Mouse (Mus musculus): ENCODE results near the gene Cnga3. TPM values are rescaled to one million over a fixed set of nuclear protein-coding genes. Genes with fewer than 3 reads are reported as not detected.

The Cnga3 gene
- polyA plus RNA-seq (2015; fragmentation: Nextera tagmentation; extraction: Ambion mirVana): not detected in 2 replicates

GRCm38 (mm10) chr1:37214144-37214543 is at the start of gene Cnga3:
Gene Cnga3 (plus strand): TSS chr1:37214434.

GRCm38 (mm10) chr1:37299540-37300491 is 85.6 kb downstream of the Cnga3 start, which contains the start of gene Inpp4a:
Gene Inpp4a (plus strand): TSS chr1:37299865.

Other genes starting within 250 kb of the Cnga3 start
- 1.9 and 2.0 TPM in 2 replicates for gene Vwa3b, start 187.8 kb upstream of the Cnga3 start, polyA plus RNA-seq (2015; fragmentation: Nextera tagmentation; extraction: Ambion mirVana)
- gene Inpp4a, start 85.4 kb downstream of the Cnga3 start, polyA plus RNA-seq (2015; fragmentation: Nextera tagmentation; extraction: Ambion mirVana): 19.4 and 22.8 TPM in 2 replicates
- 31.4 and 31.5 TPM in 2 replicates for gene Coa5, start 215.7 kb downstream of the Cnga3 start, polyA plus RNA-seq (2015; fragmentation: Nextera tagmentation; extraction: Ambion mirVana)
- 121 and 123 TPM in 2 replicates for gene Unc50, start 215.7 kb downstream of the Cnga3 start, polyA plus RNA-seq (2015; fragmentation: Nextera tagmentation; extraction: Ambion mirVana)

All from urinary bladder, postnatal 0 days (tissue).